Mouse (Mus musculus) heart, postnatal 0 days (tissue): ENCODE measurements around the gene Sult2a8. TPM values are rescaled to one million over a fixed set of nuclear protein-coding genes. Genes with fewer than 3 reads are reported as not detected.
"Not testable (repeated sequence)": the region's sequence is repeated elsewhere in the genome, so short reads cannot be mapped to it uniquely, and the experiment has no call there.

Experiments
- ATAC-seq: fragments of 200-750 bp; cut with Nextera tagmentation; 2 replicates; pipeline ENCODE4 v1.8.0; 2017; ENCODE audit warnings: low read depth, moderate number of reproducible peaks, moderate library complexity; ENCODE audit not compliant: insufficient read depth
- DNase-seq: peaks from one replicate; pipeline ENCODE4 v3.0.0-alpha.2; 2016; ENCODE audit warnings: low spot score
- H3K27ac ChIP-seq: fragments of 300-500 bp; sonication (generic); 2 replicates; pipeline ENCODE4 v1.5.1; 2014; ENCODE audit warnings: low read depth, mild to moderate bottlenecking
- H3K27me3 ChIP-seq: fragments of 300-500 bp; sonication (generic); 2 replicates; pipeline ENCODE4 v1.6.1; 2014; ENCODE audit warnings: low read length, mixed read lengths; ENCODE audit not compliant: control insufficient read depth, insufficient read depth
- H3K36me3 ChIP-seq: fragments of 300-500 bp; sonication (generic); replicated peaks from 2 replicates; pipeline ENCODE4 v1.6.1; 2014; ENCODE audit warnings: low read length, mixed read lengths; ENCODE audit not compliant: control insufficient read depth, insufficient read depth
- H3K4me1 ChIP-seq: fragments of 300-500 bp; sonication (generic); 2 replicates; pipeline ENCODE4 v1.6.1; 2014; ENCODE audit warnings: antibody characterized with exemption; ENCODE audit not compliant: control insufficient read depth, insufficient read depth
- H3K4me2 ChIP-seq: fragments of 300-500 bp; sonication (generic); 2 replicates; pipeline ENCODE4 v1.6.1; 2014; ENCODE audit warnings: low read depth, mild to moderate bottlenecking, low read length, moderate library complexity
- H3K4me3 ChIP-seq: fragments of 300-500 bp; sonication (generic); 2 replicates; pipeline ENCODE4 v1.5.1; 2014; ENCODE audit warnings: low read depth, low read length
- H3K9ac ChIP-seq: fragments of 300-500 bp; sonication (generic); replicated peaks from 2 replicates; pipeline ENCODE4 v1.6.1; 2014; ENCODE audit warnings: low read depth, low read length, mixed read lengths
- H3K9me3 ChIP-seq: fragments of 300-500 bp; sonication (generic); replicated peaks from 2 replicates; pipeline ENCODE4 v1.6.1; 2016; ENCODE audit warnings: low read length; ENCODE audit not compliant: control insufficient read depth
- CTCF ChIP-seq: IDR thresholded peaks from 2 replicates; pipeline ENCODE4 v1.5.1; 2016; ENCODE audit warnings: antibody characterized with exemption, control low read depth, low read depth
- EP300 ChIP-seq: IDR thresholded peaks from 2 replicates; pipeline ENCODE4 v1.6.1; 2016; ENCODE audit warnings: antibody characterized with exemption, low read depth
- WGBS: fragments of 180-500 bp; shearing (Covaris S2); extraction: QIAGEN DNeasy Blood & Tissue Kit; methylation state at CpG from one replicate; pipeline ENCODE4 v1.1.7; 2014; 5-methylcytosine and 5-hydroxymethylcytosine counted together
- polyA plus RNA-seq: library from polyadenylated mRNA; unstranded; fragments of >200 nt; fragmentation: Nextera tagmentation; extraction: Ambion mirVana; gene quantifications from 2 replicates; pipeline ENCODE4 v1.2.1, GENCODE M21; 2015
- total RNA-seq: library from RNA; depleted of rRNA; stranded (reverse); fragments of >200 nt; gene quantifications from 2 replicates; pipeline ENCODE4 v1.2.3, GENCODE M21; 2014; ENCODE audit warnings: low replicate concordance; rRNA removed

Sult2a8 gene
- total RNA-seq = not detected in 2 replicates
- polyA plus RNA-seq = not detected in 2 replicates

GRCm38 (mm10) chr7:14446534-14446933 lies at the start of gene Sult2a8:
Gene Sult2a8, minus strand, starts transcription at chr7:14446769.
- Histone ChIP-seq H3K9me3 (peaks cover 8% of the 10 kb centered on the region), H3K27ac (no peak within 1 kb of the TSS), H3K9ac (no peak within 1 kb of the TSS), H3K36me3 (no peaks in the 10 kb centered on the region), H3K27me3 (no peaks in the 10 kb centered on the region), H3K4me1 (no peaks in the 10 kb centered on the region), H3K4me2 (no peak within 1 kb of the TSS), H3K4me3 (no peak within 1 kb of the TSS)
- ATAC-seq (no peak), DNase-seq (no peak)
- TF ChIP-seq EP300 = no peak
- TF ChIP-seq CTCF = no peak
- 42% methylated on average over 3 of the region's 3 CpGs for WGBS

- ATAC-seq (no peak), DNase-seq (no peak)
- Histone ChIP-seq H3K27me3 (no peaks in the 10 kb centered on the region), H3K9ac (no peak within 1 kb of the TSS), H3K4me3 (no peak within 1 kb of the TSS), H3K4me1 (no peaks in the 10 kb centered on the region), H3K4me2 (no peak within 1 kb of the TSS), H3K36me3 (no peaks in the 10 kb centered on the region), H3K9me3 (peaks cover 6% of the 10 kb centered on the region), H3K27ac (no peak within 1 kb of the TSS)
- TF ChIP-seq CTCF (no peak), EP300 (no peak)
- WGBS = 76% methylated on average over 4 of the region's 4 CpGs
Measured at GRCm38 (mm10) chr7:14494130-14494529, 47.6 kb upstream of the Sult2a8 start, which contains the start of gene Sult2a7. Gene Sult2a7, minus strand, starts transcription at chr7:14494230.

GRCm38 (mm10) chr7:14492886-14493285 lies 46.3 kb upstream of the Sult2a8 start:
- no peak for TF ChIP-seq EP300
- TF ChIP-seq CTCF = no peak
- no peak overlapping the region for H3K4me3 ChIP-seq
- peaks cover 8% of the 10 kb centered on the region for H3K9me3 ChIP-seq
- H3K4me1 ChIP-seq = no peaks in the 10 kb centered on the region
- 59% methylated on average over 3 of the region's 3 CpGs for WGBS
- ATAC-seq (no peak), DNase-seq (no peak)
- H3K27me3 ChIP-seq = no peaks in the 10 kb centered on the region
- no peak overlapping the region for H3K9ac ChIP-seq
- H3K4me2 ChIP-seq = no peak overlapping the region
- no peaks in the 10 kb centered on the region for H3K36me3 ChIP-seq
- H3K27ac ChIP-seq = no peak overlapping the region

- H3K4me1 ChIP-seq = no peaks in the 10 kb centered on the region
- H3K9me3 ChIP-seq = peaks cover 11% of the 10 kb centered on the region; the same call in 1 of the 2 replicates
- H3K4me3 ChIP-seq = no peak overlapping the region
- no peaks in the 10 kb centered on the region for H3K36me3 ChIP-seq
- H3K4me2 ChIP-seq = no peak overlapping the region
- H3K9ac ChIP-seq = no peak overlapping the region
- H3K27ac ChIP-seq = no peak overlapping the region
- TF ChIP-seq CTCF = no peak
- TF ChIP-seq EP300 = no peak
- no peak for ATAC-seq
- DNase-seq = no peak
- no peaks in the 10 kb centered on the region for H3K27me3 ChIP-seq
Measured at GRCm38 (mm10) chr7:14439581-14439980, 7.0 kb downstream of the Sult2a8 start.

GRCm38 (mm10) chr7:14438484-14438883 lies 8.1 kb downstream of the Sult2a8 start:
- DNase-seq = no peak
- no peak for TF ChIP-seq EP300
- no peak for TF ChIP-seq CTCF
- no peak overlapping the region for H3K27ac ChIP-seq
- no peak overlapping the region for H3K9ac ChIP-seq
- H3K4me2 ChIP-seq = no peak overlapping the region
- no peak for ATAC-seq
- peaks cover 11% of the 10 kb centered on the region; the same call in 1 of the 2 replicates for H3K9me3 ChIP-seq
- 47% methylated on average over 1 of the region's 1 CpGs for WGBS
- no peaks in the 10 kb centered on the region for H3K4me1 ChIP-seq
- no peaks in the 10 kb centered on the region for H3K27me3 ChIP-seq
- H3K4me3 ChIP-seq = no peak overlapping the region
- H3K36me3 ChIP-seq = no peaks in the 10 kb centered on the region

- no peak overlapping the region for H3K9ac ChIP-seq
- no peaks in the 10 kb centered on the region for H3K4me1 ChIP-seq
- 57% methylated on average over 2 of the region's 2 CpGs for WGBS
- H3K27ac ChIP-seq = no peak overlapping the region
- no peak for TF ChIP-seq EP300
- no peak for TF ChIP-seq CTCF
- H3K4me3 ChIP-seq = no peak overlapping the region
- H3K9me3 ChIP-seq = peaks cover 11% of the 10 kb centered on the region; the same call in 1 of the 2 replicates
- no peaks in the 10 kb centered on the region for H3K27me3 ChIP-seq
- ATAC-seq (no peak), DNase-seq (no peak)
- H3K36me3 ChIP-seq = no peaks in the 10 kb centered on the region
- H3K4me2 ChIP-seq = no peak overlapping the region
Measured at GRCm38 (mm10) chr7:14438029-14438428, 8.5 kb downstream of the Sult2a8 start.

- not testable (repeated sequence) for DNase-seq, H3K27me3 ChIP-seq, H3K4me2 ChIP-seq, H3K9me3 ChIP-seq, H3K27ac ChIP-seq, H3K36me3 ChIP-seq, H3K4me1 ChIP-seq, H3K4me3 ChIP-seq, H3K9ac ChIP-seq, ATAC-seq
Measured at GRCm38 (mm10) chr7:14399363-14399762, 47.2 kb downstream of the Sult2a8 start.
